Mouse (Mus musculus) ZHBTc4 (cell line): ENCODE data around the gene Arfgap1.

Source experiments
- DNase-seq: peaks from one replicate; pipeline ENCODE4 v3.0.0-alpha.2; 2011; ENCODE audit warnings: low read depth, low spot score

The Arfgap1 gene

DNA sequence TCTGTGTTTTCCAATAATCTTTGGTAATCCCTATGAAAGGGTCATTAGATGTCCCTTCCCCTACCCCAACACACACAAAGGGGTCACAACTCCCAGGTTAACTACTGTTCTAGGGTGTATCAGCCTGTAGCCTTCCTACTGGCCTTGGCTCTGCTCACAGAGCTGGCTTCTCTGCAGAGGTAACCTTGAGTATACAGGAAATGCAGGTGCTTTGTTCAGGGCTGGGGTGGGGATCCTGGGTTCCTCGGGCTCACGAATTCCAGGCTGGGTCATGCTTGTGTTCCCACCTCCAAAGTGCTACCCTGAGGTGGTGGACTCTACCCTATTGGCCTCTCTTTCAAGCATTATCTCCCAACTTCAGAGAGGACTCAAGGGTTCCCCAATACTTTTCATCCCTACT lies 18.6 kb downstream of the Arfgap1 start:
- peak; percentile 71 for DNase-seq

GRCm38 (mm10) chr2:180986449-180986848 lies 19.4 kb downstream of the Arfgap1 start, which contains the start of gene Col20a1:
Gene Col20a1 (plus strand): TSS chr2:180986535.
- no peak for DNase-seq

DNA sequence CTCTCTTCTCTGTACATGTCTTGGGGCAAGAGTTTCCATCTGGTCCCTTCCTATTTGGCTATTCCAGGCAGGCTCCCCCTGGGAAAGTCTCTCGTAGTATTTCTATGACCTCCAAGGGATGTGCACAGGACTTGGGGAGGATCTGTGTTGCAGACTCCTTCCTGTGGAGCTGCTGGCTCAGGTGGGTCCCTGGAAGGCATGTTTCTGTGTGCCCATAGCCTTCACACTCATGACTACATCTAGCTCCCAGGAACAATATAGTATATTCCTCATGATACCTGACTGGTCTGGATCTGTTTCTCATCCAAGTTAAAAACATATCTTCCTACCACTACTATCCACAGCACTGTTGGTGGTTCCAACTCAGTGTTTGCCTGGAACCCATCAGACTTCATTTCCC lies 20.0 kb downstream of the Arfgap1 start:
- no peak for DNase-seq

- DNase-seq, result no peak
Observed at GRCm38 (mm10) chr2:180987432-180988030, 20.5 kb downstream of the Arfgap1 start.

- no peak for DNase-seq
Observed at GRCm38 (mm10) chr2:180988347-180988913, 21.4 kb downstream of the Arfgap1 start.

DNA sequence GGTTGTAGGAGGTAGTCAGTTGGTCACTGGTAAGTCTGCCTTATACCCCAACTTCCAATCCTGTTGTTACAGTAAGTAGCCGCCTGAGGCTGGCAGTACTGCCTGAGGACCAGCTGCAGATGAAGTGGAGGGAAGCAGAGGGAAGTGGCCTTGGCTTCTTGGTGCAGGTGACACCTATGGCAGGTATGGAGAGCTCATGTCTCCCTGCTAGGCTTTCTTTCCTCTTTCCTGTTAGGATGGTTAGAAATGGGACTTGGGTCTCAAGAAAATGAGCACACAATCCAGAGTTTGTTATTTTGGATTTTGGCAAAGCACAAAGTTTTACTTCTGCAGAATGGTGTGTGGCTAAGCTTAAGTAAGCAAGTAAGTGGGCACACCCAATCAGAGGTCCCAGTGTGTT lies 21.9 kb downstream of the Arfgap1 start:
- DNase-seq, result no peak

GRCm38 (mm10) chr2:180990347-180990746 lies 23.3 kb downstream of the Arfgap1 start:
- DNase-seq, result no peak

- DNase-seq, result no peak
Observed at GRCm38 (mm10) chr2:180994360-180994759, 27.3 kb downstream of the Arfgap1 start.

GRCm38 (mm10) chr2:180995457-180995856 lies 28.4 kb downstream of the Arfgap1 start:
- DNase-seq, result no peak

DNA sequence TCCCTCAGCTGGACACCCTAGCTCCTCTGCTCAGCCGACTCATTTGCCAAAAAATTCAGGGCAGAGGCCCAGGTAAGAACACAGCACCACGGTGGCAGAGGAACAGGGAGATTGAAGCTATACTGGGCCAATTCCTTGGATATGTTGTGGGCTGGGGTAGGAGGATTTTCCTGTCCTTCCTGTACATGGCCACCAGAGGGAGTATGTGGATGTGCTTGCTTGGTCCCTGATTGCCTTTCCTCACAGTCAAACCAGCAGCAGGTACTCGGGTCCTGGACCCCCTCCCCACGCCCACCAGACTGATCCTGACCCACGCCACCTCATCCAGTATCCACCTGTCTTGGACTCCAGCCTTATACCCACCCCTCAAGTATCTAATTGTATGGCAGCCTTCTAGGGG lies 29.4 kb downstream of the Arfgap1 start:
- peak; percentile 63 for DNase-seq

DNA sequence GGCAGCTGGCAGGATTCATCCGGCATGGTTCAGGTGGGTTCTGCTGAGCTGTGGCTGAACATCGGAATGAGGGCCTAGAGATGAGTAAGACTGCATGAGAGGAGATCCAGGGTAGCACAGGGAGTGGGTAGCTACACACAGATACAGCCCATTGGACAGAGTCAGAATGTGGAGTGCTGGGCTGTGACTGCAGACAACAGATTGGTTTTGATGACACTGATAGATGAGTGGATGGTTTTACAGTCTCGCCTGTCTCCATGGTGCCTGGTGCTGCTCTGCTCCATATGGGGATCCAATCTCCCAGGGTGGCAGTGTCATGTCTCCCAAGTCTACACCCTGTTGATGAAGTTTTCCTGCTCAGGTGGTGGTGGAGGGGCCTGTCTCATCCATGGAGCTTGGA lies 29.9 kb downstream of the Arfgap1 start:
- DNase-seq, result no peak

- no peak for DNase-seq
Observed at GRCm38 (mm10) chr2:181007054-181007453, 40.0 kb downstream of the Arfgap1 start.

DNA sequence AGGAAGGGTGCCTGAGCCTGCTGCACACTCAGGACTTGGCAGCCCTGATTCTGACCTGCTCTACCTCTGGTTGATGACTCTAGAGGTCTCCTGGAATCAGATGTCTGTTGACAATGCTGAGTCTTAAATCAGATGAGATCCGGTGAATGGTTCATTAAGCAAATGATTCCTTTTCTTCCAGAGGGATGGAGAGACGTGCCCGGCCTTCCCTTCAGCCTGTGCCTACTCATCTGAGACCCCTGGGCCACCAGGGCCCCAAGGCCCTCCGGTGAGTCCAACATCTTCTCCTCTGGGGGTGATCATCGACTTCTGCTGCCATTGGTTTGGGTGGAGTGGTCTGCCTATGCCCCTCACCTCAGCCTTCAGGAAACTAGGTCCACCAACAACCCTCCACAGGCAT lies 41.3 kb downstream of the Arfgap1 start:
- no peak for DNase-seq

DNA sequence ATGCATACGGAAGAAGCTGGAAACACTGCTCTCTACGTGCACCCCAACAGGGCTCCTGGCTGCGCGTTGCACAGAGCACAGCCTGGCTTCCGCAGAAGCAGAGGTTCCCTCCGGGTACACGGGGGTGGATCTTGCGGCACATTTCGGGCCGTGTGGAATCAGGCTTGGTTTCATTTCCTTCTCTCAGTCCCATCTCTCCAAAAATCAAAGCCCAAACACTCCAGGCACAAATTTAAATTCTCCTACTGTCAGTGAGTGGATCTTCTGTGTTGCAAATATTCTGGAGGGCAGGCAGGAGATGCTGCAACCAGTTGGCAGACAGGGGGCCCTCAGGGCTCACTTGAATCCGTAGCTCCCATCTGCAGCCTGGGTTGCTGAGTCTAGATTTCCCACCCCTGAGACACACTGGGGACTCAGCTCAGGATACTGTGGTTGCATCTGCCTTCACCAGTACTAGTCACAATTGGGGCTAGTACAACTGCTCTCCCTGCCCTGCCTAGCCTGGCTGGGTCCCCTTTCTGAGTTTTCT lies 64.4 kb downstream of the Arfgap1 start:
- DNase-seq, result no peak
